Mouse (Mus musculus) heart, postnatal 0 days (tissue): ENCODE data around the gene Iqcf6.

ENCODE experiments used
- CTCF ChIP-seq: IDR thresholded peaks from 2 replicates; pipeline ENCODE4 v1.5.1; 2016; ENCODE audit warnings: antibody characterized with exemption, control low read depth, low read depth
- EP300 ChIP-seq: IDR thresholded peaks from 2 replicates; pipeline ENCODE4 v1.6.1; 2016; ENCODE audit warnings: antibody characterized with exemption, low read depth

DNA sequence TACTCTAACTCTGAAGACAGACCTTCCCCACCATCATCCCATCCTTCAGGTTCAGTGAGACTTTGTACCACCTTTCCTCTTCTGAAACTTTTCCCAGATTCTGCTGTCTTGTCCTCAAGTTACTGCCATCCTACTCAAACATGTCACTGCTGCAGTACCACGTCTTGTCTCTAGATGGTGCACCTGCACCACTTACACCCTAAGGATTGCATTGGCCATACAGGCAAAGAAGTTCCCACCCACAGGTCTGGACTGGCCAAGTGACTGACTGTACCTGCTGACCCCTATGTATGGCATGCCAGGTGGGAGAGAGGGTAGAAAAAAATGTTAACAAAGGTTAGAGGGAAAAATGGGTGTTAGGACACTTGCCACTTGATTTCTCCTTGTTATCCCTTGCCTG, 49.1 kb downstream of the Iqcf6 start:
- peak; percentile 99 for TF ChIP-seq CTCF
- no peak for TF ChIP-seq EP300
